Mouse (Mus musculus): ENCODE measurements around the gene Psmd7.

GRCm38 (mm10) chr8:107574771-107575170, 13.5 kb downstream of the Psmd7 start:
- TF ChIP-seq CTCF (conservative IDR thresholded peaks at IDR 0.05; ENCODE audit: low read length) (no peak), POU5F1 (IDR thresholded peaks at IDR 0.05; ENCODE audit: borderline replicate concordance, low read length) (no peak)

All from E14TG2a.4 (cell line).